Mouse (Mus musculus): ENCODE data around the gene Atp5g1.

The Atp5g1 gene

DNA sequence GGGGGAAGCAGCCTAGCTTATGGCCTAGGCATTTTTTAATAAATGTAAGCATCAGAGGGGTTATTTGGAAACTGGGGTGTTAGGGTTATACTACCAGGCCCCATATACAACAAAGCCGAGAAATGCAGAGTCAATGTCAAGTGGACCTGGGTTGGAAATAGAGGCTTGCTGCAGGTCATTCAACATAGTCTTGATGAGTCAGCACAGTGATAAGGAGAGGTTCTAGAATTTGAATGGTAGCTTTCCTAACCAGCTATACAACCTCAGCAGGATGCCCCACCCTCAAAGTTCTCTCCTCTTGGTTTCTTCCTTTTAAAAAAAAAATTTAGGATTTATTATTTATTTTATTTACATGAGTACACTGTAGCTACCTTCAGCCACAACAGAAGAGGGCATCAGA lies 4.5 kb downstream of the Atp5g1 start:
- no peak for DNase-seq

DNA sequence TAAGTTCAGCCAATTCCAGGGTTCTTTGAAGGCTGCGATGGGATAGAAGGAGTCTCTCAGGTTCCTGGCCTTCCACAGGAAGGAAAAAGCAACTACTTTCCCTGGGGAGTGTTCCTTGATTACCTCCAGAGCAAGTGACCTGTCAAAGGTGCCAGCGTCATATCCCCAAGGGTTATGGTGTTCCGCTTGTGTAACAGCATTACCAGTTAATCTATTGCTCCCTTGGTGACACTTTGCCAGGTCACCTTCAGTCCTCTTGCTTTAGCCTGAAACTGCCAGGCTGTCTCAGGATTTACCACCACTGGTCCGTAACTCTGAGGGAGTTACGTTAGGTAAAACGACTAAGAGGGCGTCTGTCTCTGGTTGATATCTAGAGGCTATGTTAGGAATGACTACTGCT lies 5.1 kb downstream of the Atp5g1 start:
- DNase-seq = no peak

DNA sequence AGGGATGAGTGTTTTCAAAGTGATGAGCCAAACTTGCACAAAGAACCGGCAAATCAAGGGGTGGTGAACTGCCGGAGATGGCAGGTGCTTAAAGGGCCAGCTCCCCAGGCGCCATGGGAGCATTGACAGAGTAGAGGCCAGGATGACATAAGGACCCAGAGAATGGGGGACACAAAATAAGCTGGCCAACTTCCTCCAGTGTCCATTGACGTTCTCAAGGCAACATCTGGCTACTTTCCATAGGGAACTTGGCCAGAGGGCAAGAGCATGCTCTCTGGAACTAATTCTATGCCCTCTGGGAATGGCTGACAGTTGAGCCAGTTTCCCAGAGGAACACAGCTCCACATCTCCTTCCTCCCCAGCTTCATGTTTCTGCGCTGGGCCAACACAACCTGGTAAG lies 7.2 kb downstream of the Atp5g1 start:
- no peak for DNase-seq

DNA sequence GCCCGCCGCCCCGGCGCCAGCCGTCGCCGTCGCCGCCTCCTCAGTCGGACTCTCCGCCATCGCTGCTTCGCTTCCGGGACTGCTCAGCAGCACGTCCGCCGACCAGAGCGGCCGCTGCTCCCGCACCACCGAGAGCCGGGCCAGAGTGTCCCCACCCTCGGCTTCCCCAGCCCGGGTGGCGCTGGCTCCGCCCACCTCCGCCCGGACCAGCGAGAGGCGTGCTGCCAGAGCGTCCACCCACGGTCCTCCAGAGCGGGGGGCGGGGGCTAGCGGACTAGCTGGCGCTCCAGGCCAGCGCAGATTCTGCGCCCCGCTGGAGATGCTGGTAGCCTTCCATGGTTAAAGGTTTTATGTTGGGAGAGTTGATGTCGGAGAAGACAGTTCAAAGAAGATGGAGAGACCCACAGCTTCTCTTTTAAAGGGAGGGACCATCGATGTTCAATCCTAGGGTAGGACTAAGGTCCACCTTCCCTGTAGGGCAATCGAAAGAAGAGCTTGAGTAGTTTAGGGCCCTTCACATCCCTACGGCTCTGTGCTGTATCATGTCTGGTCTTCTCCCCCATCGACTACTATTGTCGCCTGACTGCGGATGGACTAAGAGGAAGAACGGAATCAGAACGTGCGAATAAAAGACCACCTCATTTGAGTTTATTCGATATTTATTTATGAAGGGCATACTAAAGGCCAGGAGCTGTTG lies 10.1 kb downstream of the Atp5g1 start, which contains the start of gene Ube2z:
Ube2z (minus strand) TSS at position 174 of the 697 bp plus-strand sequence.
- DNase-seq = peak; percentile 93 to 94

DNA sequence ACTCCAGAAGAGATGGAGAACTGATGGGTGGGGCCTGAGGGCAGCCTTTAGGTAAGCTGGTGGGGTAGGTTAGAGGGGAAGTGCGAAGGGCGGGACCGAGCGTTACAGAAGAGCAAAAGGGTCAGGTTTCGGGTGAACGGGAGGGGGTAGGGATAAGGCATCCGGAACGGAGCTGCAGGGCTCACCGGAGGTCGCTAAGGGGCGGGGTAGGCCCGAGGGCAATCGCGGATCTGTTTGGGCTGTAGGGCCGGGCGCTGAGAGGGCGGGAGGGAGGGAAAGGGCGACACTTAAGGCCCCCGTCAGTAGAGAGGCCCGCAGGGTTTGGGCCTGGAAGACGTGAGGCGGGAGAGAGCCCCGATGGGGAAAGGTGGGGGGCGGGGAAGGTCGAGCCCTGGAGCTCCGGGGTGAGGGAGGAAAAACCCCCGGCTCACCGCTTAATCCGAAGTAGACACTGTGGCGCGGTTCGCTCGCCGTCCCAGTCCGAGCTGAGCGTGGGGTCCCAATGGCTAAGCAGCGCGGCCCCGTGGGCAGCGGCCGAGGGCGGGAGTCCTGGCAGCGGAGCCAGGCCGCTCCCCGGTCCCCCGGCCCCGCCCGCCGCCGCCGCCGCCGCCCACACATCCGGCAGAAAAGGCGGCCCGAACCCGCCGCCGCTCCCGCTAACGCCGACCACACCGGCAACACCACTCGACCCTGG lies 10.8 kb downstream of the Atp5g1 start:
- DNase-seq = peak; percentile 44 to 58

DNA sequence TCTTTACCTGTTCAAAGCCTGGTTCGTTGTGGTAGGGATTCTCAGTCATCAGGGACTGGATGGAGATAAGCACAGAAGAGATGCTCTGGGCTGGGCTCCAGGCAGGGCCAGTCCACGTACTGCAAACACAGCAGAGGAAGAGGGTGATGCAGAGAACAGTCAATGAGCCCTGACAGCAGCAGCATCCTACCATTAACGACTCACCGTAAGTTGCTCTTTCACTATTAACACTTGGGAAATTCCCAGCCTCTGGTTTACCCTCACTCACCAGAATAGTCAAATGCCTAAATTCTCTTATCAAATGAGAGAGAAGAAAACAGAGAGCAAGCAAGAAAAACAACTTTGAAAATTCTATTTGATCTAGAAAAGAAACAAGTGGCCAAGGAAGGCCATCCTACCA lies 17.2 kb downstream of the Atp5g1 start:
- DNase-seq = no peak

DNA sequence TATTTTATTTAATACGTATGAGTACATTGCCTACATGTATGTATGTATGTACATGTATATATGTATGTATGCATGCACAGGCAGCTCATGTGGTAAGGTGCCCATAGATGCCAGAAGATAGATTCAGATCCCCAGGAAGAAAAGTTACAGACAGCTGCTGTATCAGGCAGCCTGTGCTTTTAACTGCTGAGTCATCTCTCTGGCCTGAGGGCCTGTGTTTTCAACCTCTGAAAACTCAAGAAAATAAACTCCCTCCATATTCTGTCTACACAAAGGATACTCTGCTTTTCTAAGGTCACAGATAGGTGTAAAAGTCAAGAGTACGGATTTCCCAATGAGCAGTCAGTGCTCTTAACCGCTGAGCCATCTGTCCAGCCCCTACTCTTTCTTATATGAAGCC lies 24.6 kb downstream of the Atp5g1 start:
- no peak for DNase-seq

DNA sequence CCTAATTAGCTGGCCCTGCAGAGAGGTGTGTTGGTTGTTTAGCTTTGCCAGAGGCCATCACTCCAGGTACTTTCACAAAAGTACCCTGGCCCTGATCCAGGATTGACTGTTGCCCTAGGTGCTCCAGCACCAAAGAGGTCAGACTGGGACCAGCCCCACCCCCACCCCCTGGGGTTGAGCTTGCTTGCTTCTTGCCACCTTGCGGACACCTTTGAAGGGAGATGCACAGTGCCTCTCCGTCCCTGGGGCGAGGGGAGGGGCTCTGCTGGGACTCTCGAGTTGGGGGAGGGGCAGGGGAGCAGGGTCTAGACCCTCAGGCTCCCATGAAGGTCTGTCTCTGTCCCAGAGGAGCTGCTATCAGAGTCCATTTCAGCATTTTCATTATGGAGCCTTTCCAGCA lies 25.5 kb downstream of the Atp5g1 start:
- no peak for DNase-seq

DNA sequence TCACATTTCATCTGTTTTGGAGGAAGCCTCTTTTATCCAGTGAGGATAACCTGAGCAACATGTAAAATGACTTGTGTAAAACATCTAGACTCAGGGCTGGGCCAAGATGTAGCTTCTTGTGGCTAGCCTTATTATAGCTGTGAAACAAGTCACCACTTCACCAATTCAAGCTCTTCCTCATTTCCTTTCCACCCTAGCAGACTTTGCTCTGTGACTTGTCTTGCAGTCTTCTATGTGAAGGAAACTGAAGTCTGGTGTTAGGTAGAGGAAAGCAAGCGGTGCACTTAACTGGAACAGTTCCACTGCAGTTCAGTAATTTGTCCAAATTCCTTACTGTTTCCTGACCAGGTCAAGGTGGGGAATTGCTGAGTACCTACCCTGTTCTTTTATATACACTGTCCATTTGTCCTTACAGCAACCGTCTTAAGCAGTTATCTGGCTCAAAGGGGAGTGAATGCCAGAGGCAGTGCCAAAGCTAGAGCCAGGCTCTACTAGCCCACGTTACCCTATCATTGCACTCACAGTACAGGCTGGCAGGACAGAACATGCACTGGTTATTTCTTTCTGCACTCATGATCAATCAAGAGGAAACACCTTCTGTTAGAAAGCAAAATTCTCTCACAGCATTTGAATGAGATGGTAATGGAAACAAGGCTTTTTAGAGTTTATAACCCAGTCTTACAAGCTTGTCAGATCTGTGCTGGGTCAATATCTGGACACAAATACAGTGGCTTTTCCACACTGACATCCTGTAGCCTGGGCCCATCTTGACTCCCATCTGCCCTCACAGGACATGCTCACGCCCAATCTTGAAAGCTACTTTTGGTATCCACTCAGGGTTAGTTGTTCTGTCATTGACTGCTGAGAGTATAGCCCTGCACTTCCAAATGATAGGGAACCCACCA lies 27.7 kb downstream of the Atp5g1 start:
- DNase-seq = no peak

DNA sequence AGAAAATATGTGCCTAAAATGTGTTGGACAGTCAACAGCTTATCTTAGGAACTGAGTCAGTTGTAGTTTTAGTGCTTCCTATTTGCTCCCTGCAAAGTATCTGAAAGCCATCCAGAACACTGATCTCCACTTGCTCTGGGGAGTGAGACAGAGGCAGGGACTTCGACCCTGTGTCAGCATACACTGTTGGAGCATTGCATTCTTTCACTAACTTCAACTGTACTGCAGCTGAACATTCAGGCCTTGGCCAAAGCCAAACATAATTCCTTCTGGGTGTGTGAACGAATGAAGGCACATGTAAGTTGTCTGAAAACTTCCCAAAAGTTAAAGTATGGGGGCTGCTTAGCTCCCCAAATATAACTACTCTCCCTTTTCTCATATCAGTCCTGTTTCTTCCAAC lies 28.7 kb downstream of the Atp5g1 start:
- DNase-seq = no peak

DNA sequence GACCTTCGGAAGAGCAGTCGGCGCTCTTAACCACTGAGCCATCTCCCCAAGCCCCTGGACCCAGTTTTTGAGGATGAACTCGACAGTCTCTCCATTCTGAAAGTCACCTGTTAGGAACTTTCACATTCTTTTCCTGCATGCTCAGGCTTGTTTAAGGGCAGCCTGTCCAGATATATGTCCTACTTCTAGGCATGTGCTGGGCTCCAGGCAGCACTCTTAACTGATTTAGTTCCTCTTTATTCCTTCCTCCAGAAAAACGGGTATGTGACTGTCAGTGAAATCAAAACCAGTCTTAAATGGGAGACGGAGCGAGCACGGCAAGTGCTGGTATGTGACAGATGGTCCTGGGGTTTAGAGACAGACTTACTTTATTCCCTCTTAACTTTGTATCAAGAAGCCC lies 29.4 kb downstream of the Atp5g1 start:
- no peak for DNase-seq

DNA sequence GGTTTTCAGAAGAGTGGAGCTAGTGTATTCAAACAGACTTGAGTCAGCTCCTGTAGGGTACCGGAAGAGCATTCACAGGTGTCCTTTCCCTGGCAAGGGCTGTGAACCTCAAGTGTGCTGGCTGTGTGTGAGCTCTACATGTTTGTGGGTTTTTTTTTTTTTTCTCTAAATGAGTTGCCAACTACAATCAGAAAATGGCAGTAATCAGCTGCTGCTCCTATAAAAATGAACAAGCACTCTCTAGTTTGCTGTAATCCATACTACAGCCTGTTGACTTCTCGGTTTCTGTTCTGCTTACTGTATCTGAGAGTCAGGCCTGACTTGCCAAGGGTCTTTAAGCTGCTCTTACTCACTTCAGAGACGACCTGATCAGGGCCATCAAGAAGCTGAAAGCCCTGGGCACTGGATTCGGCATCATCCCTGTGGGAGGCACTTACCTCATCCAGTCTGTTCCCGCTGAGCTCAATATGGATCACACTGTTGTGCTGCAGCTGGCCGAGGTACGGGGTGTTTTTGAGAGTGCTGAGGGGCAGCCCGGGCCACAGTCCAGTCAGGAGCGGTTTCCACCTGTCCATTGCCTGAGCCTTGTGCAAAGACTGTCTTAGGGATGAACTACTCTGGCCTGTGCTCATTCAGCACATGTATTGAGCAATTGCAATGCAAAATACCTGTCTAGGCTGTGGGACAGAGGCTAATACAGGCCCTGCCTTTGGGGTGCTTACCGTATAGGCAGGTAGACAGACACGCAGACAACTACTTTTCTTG lies 30.5 kb downstream of the Atp5g1 start:
- DNase-seq = no peak

DNA sequence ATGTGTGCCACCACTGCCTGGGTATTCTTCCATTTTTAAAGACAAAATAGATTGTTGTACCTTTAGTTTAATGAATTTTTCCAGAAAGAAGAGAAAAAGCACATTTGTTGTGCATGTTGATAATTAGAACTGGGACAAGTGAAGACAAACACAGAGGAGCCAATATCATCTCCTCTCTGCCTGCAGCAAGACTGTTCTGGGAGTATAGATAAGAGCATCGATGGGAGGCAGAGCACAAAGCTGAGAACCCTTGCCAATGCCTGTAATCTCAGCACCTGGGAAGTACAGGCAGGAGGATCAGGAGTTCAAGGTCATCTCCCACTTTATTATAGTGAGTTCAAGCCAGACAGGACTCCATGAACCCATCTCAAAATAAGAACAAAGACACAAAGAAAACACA lies 36.9 kb downstream of the Atp5g1 start:
- DNase-seq = no peak

DNA sequence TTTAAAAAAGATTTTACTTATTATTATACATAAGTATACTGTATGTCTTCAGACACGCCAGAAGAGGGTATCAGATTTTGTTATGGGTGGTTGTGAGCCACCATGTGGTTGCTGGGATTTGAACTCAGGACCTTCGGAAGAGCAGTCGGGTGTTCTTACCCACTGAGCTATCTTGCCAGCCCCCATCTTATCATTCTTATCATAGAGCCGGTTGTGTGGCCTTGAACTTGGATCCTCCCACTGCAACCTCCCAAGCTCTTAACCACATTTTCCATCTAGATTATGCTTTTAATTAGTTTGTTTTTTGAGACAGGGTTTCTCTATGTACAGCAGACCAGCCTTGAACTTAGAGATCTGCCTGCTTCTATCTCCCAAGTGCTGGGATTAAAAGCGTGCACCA lies 38.0 kb downstream of the Atp5g1 start:
- DNase-seq = no peak

DNA sequence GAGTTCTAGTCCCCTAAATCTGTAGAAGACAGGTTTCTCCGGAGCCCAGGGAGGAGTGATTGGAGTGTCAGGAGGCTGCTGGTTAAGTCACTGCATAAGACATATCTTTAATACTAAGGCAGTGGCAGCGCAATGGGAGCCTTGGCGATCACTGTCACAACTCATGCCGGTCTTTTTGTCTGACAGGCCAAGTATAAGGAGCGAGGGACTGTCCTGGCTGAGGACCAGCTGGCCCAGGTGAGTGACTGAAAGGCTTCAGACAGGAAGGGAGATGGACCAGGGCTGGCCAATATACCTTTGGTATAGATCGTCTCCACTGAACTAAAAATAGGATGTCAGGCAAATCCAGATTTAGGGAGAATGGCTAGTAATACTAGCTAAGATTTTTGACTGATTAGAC lies 40.3 kb downstream of the Atp5g1 start:
- no peak for DNase-seq

DNA sequence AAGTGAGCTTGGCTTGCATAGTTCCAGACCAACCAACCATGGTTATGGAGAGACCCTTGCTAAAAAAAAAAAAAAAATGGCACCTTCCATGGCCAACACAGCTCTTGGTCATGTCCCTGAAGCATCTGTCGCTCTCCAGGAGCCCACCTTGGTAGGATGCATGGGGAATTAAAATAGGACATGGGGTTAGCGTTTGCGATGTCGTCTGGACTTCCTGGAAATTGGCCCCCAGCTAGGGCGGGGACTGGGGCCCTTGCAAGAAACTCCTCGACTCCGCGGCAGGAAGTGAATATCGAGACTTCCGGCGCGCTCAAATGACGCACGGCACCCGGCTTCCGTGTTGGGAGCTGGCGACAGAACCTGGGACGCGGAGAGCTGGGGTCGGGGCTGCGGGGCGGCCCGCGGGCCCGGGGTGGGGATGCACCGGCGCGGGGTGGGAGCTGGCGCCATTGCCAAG lies 40.8 kb downstream of the Atp5g1 start, which contains the start of gene Snf8:
Snf8 (plus strand) TSS at position 290 of the 457 bp plus-strand sequence.
- DNase-seq = peak; percentile 82 to 87

DNA sequence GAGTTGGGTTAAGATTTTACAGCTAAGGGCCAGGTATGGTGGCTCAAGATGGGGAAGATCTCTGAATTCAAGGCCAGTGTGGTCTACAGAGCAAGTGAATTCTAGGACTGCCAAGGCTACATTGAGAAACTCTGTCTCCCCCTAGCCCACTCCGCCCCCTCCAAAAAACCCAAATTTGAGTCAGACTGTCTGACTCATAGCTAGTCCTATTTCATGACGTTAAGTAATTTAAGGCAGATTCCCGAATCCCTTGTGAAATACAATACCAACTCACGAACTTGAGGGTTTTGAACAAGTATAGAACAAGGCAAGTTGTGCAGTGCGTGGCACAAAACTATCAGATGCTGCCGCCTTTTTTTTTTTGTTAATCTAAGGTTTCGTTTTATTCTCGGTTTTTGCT lies 41.4 kb downstream of the Atp5g1 start:
- DNase-seq = no peak

DNA sequence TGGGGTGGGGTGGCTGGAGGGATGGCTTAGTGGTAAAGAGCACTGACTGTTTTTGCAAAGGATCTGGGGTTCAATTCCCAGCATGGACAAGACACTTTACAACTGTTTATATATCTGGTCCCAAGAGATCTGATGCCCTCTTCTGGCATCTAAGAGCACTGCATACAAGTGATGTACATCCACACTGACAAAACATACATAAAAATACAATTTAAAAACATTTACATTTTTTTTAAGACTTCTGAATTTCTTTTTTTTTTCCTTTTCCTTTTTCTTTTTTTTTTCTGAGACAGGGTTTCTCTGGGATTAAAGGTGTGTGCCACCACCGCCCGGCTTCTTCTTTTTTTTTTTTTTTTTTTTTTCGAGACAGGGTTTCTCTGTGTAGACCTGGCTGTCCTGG lies 42.2 kb downstream of the Atp5g1 start:
- DNase-seq = no peak

DNA sequence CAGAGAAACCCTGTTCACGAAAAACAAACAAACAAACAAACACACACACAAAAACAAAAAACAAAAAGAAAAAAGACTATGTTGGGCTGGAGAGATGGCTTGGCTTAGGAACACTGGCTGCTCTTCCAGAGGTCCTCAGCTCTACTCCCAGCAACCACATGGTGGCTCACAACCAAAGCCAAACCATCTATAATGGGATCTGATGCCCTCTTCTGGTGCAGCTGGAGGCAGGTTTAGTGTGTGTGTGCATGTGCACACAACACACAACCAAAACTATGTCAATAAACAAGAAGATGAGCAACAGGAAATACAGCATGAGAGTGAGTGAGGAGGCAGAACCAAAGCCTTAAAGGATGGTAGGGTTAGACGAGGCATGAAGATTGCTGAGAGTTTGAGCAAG lies 43.8 kb downstream of the Atp5g1 start:
- no peak for DNase-seq

DNA sequence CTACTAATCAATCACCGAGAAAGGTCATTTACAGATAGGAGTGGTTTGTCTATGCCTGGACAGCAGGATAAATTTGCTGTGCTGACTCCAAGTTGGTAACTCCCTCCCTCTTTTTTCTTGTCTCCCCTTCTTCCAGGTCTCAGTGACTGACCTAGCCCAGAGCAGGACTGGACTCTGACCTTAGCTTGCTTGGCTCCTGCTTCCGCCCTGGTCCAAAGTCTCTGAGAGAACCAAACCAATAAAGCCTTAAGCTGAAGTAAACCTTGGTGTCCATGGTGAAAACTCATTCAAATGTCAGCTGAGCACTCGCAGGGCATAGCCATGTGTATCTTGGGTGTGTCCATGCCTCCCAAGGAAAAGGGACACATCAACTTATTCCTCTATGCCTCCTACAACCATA lies 44.9 kb downstream of the Atp5g1 start:
- DNase-seq = no peak

DNA sequence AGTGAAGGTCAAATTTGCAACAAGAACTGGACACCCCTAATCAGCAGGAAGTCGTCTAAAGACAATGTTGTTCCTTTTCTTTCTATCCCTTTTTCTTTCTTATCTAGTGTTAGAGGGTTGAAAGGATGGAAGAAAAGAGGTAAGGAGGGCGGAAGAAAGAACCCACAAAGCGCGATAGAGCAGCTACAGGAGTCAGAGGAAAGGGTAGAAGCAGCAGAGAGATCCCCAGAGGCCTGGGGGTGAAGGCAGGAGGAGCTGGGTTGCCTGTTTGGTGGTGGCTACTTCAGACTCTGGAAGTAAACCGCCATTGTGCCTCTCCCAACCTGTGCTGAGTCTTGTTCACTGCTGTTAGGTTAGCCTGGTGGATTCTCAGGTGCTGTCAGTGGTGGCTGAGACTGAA lies 47.3 kb downstream of the Atp5g1 start:
- no peak for DNase-seq

DNA sequence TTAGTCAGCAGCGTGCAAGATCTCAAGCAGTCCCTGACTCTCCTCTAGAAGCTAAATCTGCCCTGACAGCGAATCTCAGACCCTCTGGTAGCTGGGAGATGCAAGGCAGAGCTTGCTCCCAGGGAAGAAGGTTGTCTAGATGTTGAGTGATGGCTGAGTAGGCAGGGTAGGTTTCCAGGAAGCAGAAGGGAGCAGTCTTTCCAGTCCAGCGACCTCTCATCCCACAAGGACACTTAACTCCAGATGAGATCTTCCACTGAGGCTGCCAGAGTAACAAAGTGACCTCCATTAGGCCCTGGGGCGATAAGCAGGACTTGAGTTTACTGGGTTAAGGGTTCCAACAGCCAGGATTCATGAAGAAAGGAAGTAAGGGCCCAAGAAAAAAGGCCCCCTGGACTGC lies 54.8 kb downstream of the Atp5g1 start:
- no peak for DNase-seq
